Mouse (Mus musculus) layer of hippocampus, adult 2 months (tissue): ENCODE results near the gene Yeats4. TPM values are rescaled to one million over a fixed set of nuclear protein-coding genes. Genes with fewer than 3 reads are reported as not detected.

Source experiments
- DNase-seq, 2 experiments: peaks; one replicate each; pipeline ENCODE4 v3.0.0; 2022; ENCODE audit warnings: low spot score in 2 of 2
- H3K27ac ChIP-seq: fragments of 200-600 bp; 2 replicates; pipeline ENCODE4 v1.8.1; 2022
- H3K4me3 ChIP-seq: fragments of 200-600 bp; 2 replicates; pipeline ENCODE4 v1.8.1; 2022; ENCODE audit warnings: mild to moderate bottlenecking
- CTCF ChIP-seq: fragments of 200-600 bp; conservative IDR thresholded peaks from 2 replicates; pipeline ENCODE4 v1.8.1; 2022; ENCODE audit warnings: antibody characterized with exemption, mild to moderate bottlenecking, moderate library complexity
- total RNA-seq, 2 experiments: library from RNA; stranded (reverse); gene quantifications; 2 replicates each; pipeline ENCODE4 v1.2.3; 2021

Yeats4 gene
- total RNA-seq, 2 experiments from 2014 or later, result 45.2 to 49.3 TPM

DNA sequence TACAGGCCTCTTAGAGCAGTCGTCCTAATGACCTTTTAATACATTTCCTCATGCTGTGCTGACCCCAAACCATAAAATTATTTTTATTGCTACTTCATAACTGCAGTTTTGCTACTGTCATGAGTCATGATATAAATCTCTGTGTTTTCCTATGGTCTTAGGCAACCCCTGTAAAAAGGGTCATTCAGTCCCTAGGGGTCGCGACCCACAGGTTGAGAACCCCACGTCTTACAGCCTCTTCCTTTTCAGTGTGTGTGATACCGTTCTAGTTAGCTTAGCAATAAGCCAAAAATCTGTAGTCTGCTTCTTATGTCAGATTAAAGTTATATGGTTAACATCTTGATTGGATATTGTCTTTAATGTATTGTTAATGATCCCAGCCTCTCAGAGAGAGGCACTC, 30.9 kb downstream of the Yeats4 start:
- Histone ChIP-seq H3K27ac (no peak overlapping the region), H3K4me3 (no peak overlapping the region)
- DNase-seq, result no peak
- TF ChIP-seq CTCF, result no peak

DNA sequence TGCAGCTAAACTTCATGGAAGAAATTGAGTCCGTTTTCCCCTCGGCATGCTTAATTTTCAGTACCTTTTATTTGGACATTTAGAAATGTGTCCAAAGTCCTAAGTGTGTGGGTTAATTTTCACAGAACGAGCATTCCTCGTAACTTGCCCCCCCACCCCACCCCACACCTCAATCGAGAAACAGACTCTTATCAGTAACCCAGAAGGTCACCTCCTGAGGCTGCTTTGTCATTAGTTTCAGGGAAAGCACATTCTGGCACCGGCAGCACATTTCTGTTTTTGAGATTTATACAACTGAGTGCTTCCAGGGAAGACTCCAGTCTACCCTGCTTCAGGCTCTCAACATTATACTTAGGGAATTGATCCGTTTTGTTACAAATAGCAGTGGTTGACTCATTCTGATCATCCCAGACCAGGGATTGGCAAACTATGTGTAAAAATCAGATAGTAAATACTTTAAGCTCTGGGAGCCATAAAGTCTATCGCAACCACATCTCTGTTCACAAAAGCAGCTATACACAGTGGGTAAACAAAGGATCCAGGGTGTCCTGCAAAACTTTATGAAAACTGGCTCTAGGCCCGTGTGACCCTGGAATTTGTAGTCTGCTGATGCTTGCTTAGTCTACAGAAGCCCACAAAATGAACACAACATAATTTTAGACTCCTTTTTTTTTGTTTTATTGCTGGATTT, 38.8 kb downstream of the Yeats4 start:
- no peak for TF ChIP-seq CTCF
- Histone ChIP-seq H3K4me3 (no peak overlapping the region), H3K27ac (no peak overlapping the region)
- DNase-seq, result no peak

- no peak overlapping the region for H3K27ac ChIP-seq
- TF ChIP-seq CTCF, result no peak
- DNase-seq, result no peak
- H3K4me3 ChIP-seq, result no peak overlapping the region
These were observed 43.2 kb downstream of the Yeats4 start for GRCm38 (mm10) chr10:117181098-117181497.

- H3K4me3 ChIP-seq, result no peak overlapping the region
- H3K27ac ChIP-seq, result no peak overlapping the region
- TF ChIP-seq CTCF, result no peak
- DNase-seq, result no peak
These were observed 49.7 kb downstream of the Yeats4 start for GRCm38 (mm10) chr10:117174645-117175044.

DNA sequence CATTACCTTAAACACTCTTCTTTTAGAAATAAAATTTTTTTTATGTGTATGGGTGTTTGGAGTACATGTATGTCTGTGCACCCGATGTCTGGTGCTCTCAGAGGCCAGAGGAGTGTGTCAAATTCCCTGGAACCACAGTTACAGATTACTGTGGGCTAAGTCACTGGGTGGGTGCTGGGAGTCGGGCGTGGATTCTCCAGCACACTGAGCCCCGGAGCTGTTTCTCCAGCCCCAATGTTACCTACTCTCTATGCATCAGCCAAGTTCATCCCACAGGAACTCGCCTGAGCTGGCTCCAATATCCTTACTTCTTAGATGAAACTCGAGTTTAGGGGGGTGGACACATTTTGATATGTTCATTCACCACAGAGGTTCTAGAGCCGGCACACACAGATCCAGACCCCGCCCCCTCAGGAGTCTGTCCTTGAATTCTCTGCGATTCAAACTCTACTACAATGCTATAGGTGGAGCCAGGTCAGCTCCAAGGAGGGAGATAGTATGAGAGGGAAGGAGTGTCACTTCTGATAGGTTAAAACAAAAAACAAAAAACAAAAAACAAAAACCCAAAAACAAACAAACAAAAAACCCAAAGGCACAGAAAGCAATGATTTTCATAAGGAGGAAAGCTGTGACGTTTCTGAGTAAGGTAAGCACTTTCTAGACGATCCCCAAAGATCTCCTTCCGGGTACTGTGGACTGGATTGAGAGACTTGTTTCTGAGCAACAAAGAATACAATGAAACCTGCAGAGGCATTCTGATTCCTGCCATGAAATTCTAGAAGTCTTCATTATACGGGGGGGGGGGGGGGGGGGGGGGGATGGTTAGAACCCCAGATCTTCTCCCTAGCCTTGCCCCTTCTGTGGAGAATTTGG, 50.5 kb downstream of the Yeats4 start:
- Histone ChIP-seq H3K27ac (no peak overlapping the region), H3K4me3 (no peak overlapping the region)
- TF ChIP-seq CTCF, result no peak
- DNase-seq, result no peak

GRCm38 (mm10) chr10:117173111-117173510, 51.2 kb downstream of the Yeats4 start:
- H3K4me3 ChIP-seq, result no peak overlapping the region
- DNase-seq, result no peak
- TF ChIP-seq CTCF, result no peak
- H3K27ac ChIP-seq, result no peak overlapping the region

- no peak overlapping the region for H3K27ac ChIP-seq
- H3K4me3 ChIP-seq, result no peak overlapping the region
- no peak for DNase-seq
- TF ChIP-seq CTCF, result no peak
These were observed 52.2 kb downstream of the Yeats4 start for GRCm38 (mm10) chr10:117172069-117172468.

DNA sequence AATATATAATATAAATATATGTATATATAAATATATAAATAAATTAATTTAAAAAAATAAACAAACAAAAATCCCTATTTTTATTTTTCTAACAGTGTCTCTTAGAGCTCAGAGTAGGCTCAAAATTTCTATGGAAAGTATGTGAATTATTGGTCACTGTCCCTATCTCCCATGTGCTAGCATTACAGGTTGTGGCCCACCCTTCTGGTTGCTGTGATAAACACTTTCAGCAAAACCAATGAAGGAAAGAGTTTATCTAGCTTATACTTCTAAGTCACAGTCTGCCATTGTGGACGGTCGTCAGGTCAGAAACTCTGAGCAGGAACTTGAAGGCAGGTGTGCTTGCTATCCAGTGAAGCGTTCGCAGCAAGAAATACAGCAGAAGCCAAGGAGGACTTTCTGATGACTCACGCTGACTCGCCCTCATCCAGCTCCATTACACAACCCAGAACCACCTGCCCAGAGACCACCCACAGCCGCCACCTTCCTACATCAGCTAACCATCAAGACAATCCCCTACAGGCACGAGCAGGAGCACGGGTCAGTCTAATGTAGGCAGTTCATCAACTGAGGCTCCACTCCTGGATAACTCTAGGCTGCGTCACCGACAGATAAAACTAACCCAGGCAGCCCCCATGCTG, 57.4 kb downstream of the Yeats4 start:
- Histone ChIP-seq H3K4me3 (no peak overlapping the region), H3K27ac (no peak overlapping the region)
- no peak for TF ChIP-seq CTCF
- DNase-seq, result no peak

Other genes with a start within 250 kb of the Yeats4 start
- 1 to 10 TPM; 2.1 to 2.4 TPM for gene Best3, start 238.2 kb downstream of the Yeats4 start, total RNA-seq
- gene Lrrc10, start 179.2 kb downstream of the Yeats4 start, total RNA-seq, result under 1 TPM in 1 of 2 experiments, not detected in 1; 0.32 TPM
- 100 to 1,000 TPM; 167 to 176 TPM for gene Cct2, start 160.7 kb downstream of the Yeats4 start, total RNA-seq
- 10 to 100 TPM; 36.3 to 37.5 TPM for gene Frs2, start 76.0 kb downstream of the Yeats4 start, total RNA-seq
- not detected for gene 9530003J23Rik, start 14.2 kb upstream of the Yeats4 start, total RNA-seq
- gene Lyz2, start 57.8 kb upstream of the Yeats4 start, total RNA-seq, result 10 to 100 TPM; 11.5 to 14.1 TPM
- 1 to 10 TPM in 1 of 2 experiments, under 1 TPM in 1; 0.86 to 1.3 TPM for gene Lyz1, start 68.4 kb upstream of the Yeats4 start, total RNA-seq
- 100 to 1,000 TPM; 111 to 116 TPM for gene Cpsf6, start 155.5 kb upstream of the Yeats4 start, total RNA-seq